ENCODE assay signal across 10 mouse cellular contexts in genomic region chr19:9033412-9034340, GRCm38 (mm10). TPM values are rescaled to one million over a fixed set of nuclear protein-coding genes. Genes with fewer than 3 reads are reported as not detected.
A peak's percentile ranks its signal among the peaks of the same experiment; 100 is the strongest.
DNase-seq lines count a peak whose midpoint lies in the region; ATAC-seq and TF ChIP-seq lines count a peak whose summit lies in the region.
"Had no signal": no experiment of that assay in that cellular context is flagged by ENCODE, and none has a peak within 500 bp of the region (broad histone marks: within the 10 kb centered on the region; RNA-seq: fewer than 3 reads in every experiment).

No protein-coding gene starts in this region.

- ATAC-seq in hindbrain, postnatal 0 days: peak; percentile 84
- ATAC-seq in hindbrain, embryonic 11.5 days (ENCODE audit: low FRiP score): no peak
- ATAC-seq in intestine, embryonic 16.5 days: peak; percentile 90
- ATAC-seq: activated CD4-positive, CD25-positive, alpha-beta regulatory T cell, adult 4 months had no signal

- H3K9ac ChIP-seq in hindbrain, postnatal 0 days (replicated peaks; ENCODE audit: low read length): no peak overlapping the region
- no peak overlapping the region for H3K9ac ChIP-seq in hindbrain, embryonic 11.5 days (ENCODE audit: low read depth, low read length)
- H3K9ac ChIP-seq in intestine, embryonic 16.5 days (ENCODE audit: low read depth, low read length): no peak overlapping the region

- H3K4me3 ChIP-seq in hindbrain, postnatal 0 days (ENCODE audit: low read length): no peak overlapping the region
- no peak overlapping the region for H3K4me3 ChIP-seq in hindbrain, embryonic 11.5 days (ENCODE audit: low read depth, low read length)
- no peak overlapping the region for H3K4me3 ChIP-seq in intestine, embryonic 16.5 days (ENCODE audit: low read length)
- H3K4me3 ChIP-seq: erythroblast, embryonic 14.5 days had no signal

- TF ChIP-seq CTCF in hindbrain, postnatal 0 days (IDR thresholded peaks at IDR 0.05; ENCODE audit: low read depth): no peak

- WGBS in hindbrain, postnatal 0 days: 65% methylated on average over 9 of the region's 9 CpGs
- 72% methylated on average over 9 of the region's 9 CpGs for whole genome bisulfite sequencing in hindbrain, embryonic 11.5 days
- WGBS in intestine, embryonic 16.5 days: 48% methylated on average over 9 of the region's 9 CpGs

- no peaks in the 10 kb centered on the region for H3K36me3 ChIP-seq in hindbrain, postnatal 0 days (ENCODE audit: insufficient read depth, low read length)
- H3K36me3 ChIP-seq in hindbrain, embryonic 11.5 days (ENCODE audit: control insufficient read depth, insufficient read depth, low read length): no peaks in the 10 kb centered on the region
- H3K36me3 ChIP-seq in intestine, embryonic 16.5 days (ENCODE audit: control insufficient read depth, insufficient read depth, low read length): no peaks in the 10 kb centered on the region

- H3K4me1 ChIP-seq in hindbrain, postnatal 0 days (ENCODE audit: insufficient read depth, low read length): peaks cover 10% of the 10 kb centered on the region; the same call in 1 of the 2 replicates
- no peaks in the 10 kb centered on the region for H3K4me1 ChIP-seq in hindbrain, embryonic 11.5 days (replicated peaks; ENCODE audit: control insufficient read depth, insufficient read depth, low read length)
- H3K4me1 ChIP-seq in intestine, embryonic 16.5 days (ENCODE audit: control insufficient read depth, insufficient read depth, low read length): peaks cover 9% of the 10 kb centered on the region; the same call in 1 of the 2 replicates

- H3K27me3 ChIP-seq in hindbrain, postnatal 0 days (ENCODE audit: insufficient read depth, low read length): no peaks in the 10 kb centered on the region
- no peaks in the 10 kb centered on the region for H3K27me3 ChIP-seq in hindbrain, embryonic 11.5 days (ENCODE audit: control insufficient read depth, insufficient read depth, low read length)
- no peaks in the 10 kb centered on the region for H3K27me3 ChIP-seq in intestine, embryonic 16.5 days (replicated peaks; ENCODE audit: control insufficient read depth, insufficient read depth, low read length)

- peak overlapping the region; percentile 66; the same call in 1 of the 2 replicates for H3K27ac ChIP-seq in hindbrain, postnatal 0 days
- no peak overlapping the region for H3K27ac ChIP-seq in hindbrain, embryonic 11.5 days (ENCODE audit: low read depth, low read length)
- no peak overlapping the region for H3K27ac ChIP-seq in intestine, embryonic 16.5 days (ENCODE audit: low read length)

- H3K4me2 ChIP-seq in hindbrain, postnatal 0 days (ENCODE audit: low read depth, low read length): no peak overlapping the region
- H3K4me2 ChIP-seq in hindbrain, embryonic 11.5 days (replicated peaks; ENCODE audit: low read depth, low read length): no peak overlapping the region
- H3K4me2 ChIP-seq in intestine, embryonic 16.5 days (ENCODE audit: low read depth, low read length): no peak overlapping the region

- DNase-seq in hindbrain, postnatal 0 days (ENCODE audit: low spot score): peak; percentile 34
- DNase-seq in hindbrain, embryonic 11.5 days (ENCODE audit: low spot score): no peak
- peak; percentile 32 for DNase-seq in R1 (ENCODE audit: low read depth, low spot score)
- peak; percentile 39 to 68 for DNase-seq in lung, postnatal 4 days
- no peak for DNase-seq in left cerebral cortex, adult 18-20 months (ENCODE audit: low spot score in 2 of 2)
- DNase-seq in left cerebral cortex, adult 8-10 months (ENCODE audit: low spot score in 2 of 2): no peak
- no peak for DNase-seq in ovary, postnatal 10 days (ENCODE audit: low spot score)

- H3K9me3 ChIP-seq in hindbrain, postnatal 0 days (ENCODE audit: low read length): no peaks in the 10 kb centered on the region
- H3K9me3 ChIP-seq in hindbrain, embryonic 11.5 days (ENCODE audit: control insufficient read depth, low read length): no peaks in the 10 kb centered on the region
- H3K9me3 ChIP-seq in intestine, embryonic 16.5 days (ENCODE audit: control insufficient read depth, low read length): no peaks in the 10 kb centered on the region

RNA-seq across cellular contexts. Expression of gene Ahnak, which starts 44.6 kb away (rescaled TPM):
- 11.2 and 11.7 TPM in 2 replicates for total RNA-seq in hindbrain, postnatal 0 days (2014; rRNA removed)
- polyA plus RNA-seq in hindbrain, postnatal 0 days (2015; fragmentation: Nextera tagmentation; extraction: Ambion mirVana): 5.7 and 6.1 TPM in 2 replicates
- polyA plus RNA-seq in hindbrain, embryonic 11.5 days (2014; fragmentation: Nextera tagmentation; extraction: Ambion mirVana): 6.0 and 14.1 TPM in 2 replicates
- polyA plus RNA-seq in intestine, embryonic 16.5 days (2015; fragmentation: Nextera tagmentation; extraction: Ambion mirVana): 16.5 and 20.8 TPM in 2 replicates
- total RNA-seq in left cerebral cortex, adult 18-20 months (2021): 10 to 100 TPM; 18.6 to 23.5 TPM
- total RNA-seq in left cerebral cortex, adult 8-10 months (2022): 10 to 100 TPM; 24.9 to 29.0 (median 27.5) TPM

RNA-seq across cellular contexts. Expression of gene Scgb1a1, which starts 54.1 kb away (rescaled TPM):
- total RNA-seq in hindbrain, postnatal 0 days (2014; rRNA removed): not detected in 2 replicates
- polyA plus RNA-seq in hindbrain, postnatal 0 days (2015; fragmentation: Nextera tagmentation; extraction: Ambion mirVana): not detected in 2 replicates
- polyA plus RNA-seq in hindbrain, embryonic 11.5 days (2014; fragmentation: Nextera tagmentation; extraction: Ambion mirVana): not detected in 2 replicates
- not detected in 2 replicates for polyA plus RNA-seq in intestine, embryonic 16.5 days (2015; fragmentation: Nextera tagmentation; extraction: Ambion mirVana)
- not detected for total RNA-seq in left cerebral cortex, adult 18-20 months (2021)
- not detected for total RNA-seq in left cerebral cortex, adult 8-10 months (2022)
- polyA plus RNA-seq: activated CD4-positive, CD25-positive, alpha-beta regulatory T cell, adult 4 months; erythroblast, embryonic 14.5 days had no signal

Comparison
In these comparisons a context has a peak if more than half of its experiments do, and no peak if none do; other contexts are left out.
1. DNase-seq: peak in hindbrain, postnatal 0 days (single experiment), R1 (single experiment) and lung, postnatal 4 days (2 of 2); none in hindbrain, embryonic 11.5 days (single experiment), left cerebral cortex, adult 18-20 months (0 of 2), left cerebral cortex, adult 8-10 months (0 of 2) and ovary, postnatal 10 days (single experiment).